Mouse (Mus musculus): ENCODE data around the gene Rrp7a.

Rrp7a gene

DNA sequence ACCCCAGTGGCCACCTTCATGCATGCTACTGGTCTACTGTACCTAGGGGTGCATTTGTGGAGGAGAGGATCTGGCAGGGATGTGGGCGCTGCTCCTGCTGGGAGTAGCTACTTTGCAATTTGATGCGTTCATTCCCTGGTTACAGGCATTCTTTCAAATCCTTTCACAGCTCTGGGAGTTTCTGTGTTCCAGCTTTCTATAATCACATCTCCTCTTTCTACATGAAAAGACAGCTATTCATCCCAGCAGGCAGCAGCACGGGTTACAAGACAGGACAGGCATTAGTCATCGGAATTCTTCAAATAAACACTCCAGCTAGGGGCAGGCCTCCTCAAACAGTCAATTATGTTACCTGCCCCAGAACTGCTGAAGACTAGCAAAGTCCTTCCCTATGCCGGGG is 20.3 kb upstream of the Rrp7a start:
- TF ChIP-seq GATA4 (IDR thresholded peaks at IDR 0.05; ENCODE audit: insufficient replicate concordance, low read length), result no peak

DNA sequence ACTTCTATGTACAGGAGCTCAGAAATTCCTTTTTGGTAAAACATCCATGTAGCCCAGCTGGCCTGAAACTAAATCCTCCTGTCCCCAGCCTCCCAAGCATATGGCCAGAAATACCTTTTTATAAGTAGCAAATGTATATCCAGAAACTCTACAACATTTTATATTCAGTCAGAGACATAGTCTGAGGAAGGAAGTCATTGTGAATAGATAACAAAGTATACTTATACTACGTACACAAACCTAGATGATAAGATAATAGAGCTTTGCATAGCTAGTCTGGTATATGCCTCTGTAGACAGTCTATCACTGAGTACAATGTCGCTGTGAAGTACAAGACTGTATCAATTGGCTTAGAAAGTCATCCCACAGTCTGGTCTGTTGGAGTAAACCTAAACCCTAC is 13.1 kb upstream of the Rrp7a start:
- TF ChIP-seq GATA4 (IDR thresholded peaks at IDR 0.05; ENCODE audit: insufficient replicate concordance, low read length), result no peak

DNA sequence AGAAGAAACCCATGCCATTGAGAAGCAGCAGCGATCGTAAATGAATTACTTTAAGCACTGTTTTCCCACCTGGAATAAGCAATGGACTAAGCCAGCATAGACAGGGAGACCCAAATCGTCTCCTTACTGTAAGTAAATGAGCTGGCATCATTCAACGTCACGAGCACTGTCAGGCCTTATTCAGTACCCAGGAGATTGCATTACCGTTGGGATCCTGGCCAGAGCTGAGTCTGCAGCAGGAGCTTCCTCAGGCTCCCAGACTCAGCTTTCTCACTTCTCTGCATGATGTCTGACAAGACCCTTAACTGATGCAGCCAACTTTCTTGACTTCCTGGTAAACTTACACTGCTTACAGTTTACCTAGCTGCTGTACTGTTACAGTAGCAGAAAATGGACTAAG is 12.1 kb upstream of the Rrp7a start:
- no peak for TF ChIP-seq GATA4 (IDR thresholded peaks at IDR 0.05; ENCODE audit: insufficient replicate concordance, low read length)

DNA sequence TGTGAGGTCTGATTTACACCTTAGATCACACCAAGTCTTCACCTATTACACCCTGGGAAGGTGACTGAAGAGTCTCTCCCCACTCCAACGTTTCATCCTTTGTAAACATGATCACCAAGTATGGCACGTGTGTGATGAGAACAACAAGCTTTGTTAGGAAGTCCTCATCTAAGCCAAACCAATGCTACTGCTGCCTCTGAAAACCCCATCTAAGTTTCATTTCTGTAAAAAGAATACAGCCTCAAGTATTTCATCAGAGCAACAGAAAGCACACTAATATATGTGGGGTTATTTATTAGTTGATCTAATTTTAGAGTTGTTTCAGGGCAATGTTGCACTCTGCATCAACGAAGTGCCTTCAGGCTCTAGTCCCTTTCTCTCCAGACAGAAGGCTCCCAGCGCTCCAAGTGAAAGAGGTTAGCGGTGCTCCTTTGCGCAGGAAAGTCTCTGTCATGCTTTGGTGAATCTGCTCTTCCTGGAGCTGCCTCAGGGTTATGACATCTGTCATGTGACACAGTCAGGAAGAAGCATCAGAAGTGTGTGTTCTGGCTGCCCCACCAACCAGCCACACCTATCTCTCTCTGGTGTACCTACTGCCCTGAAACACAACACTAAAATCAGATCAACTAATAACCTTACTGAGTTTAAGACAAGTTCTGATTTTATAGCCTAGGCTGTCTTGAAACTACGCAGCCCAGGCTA is 7.1 kb upstream of the Rrp7a start:
- no peak for TF ChIP-seq GATA4 (IDR thresholded peaks at IDR 0.05; ENCODE audit: insufficient replicate concordance, low read length)

DNA sequence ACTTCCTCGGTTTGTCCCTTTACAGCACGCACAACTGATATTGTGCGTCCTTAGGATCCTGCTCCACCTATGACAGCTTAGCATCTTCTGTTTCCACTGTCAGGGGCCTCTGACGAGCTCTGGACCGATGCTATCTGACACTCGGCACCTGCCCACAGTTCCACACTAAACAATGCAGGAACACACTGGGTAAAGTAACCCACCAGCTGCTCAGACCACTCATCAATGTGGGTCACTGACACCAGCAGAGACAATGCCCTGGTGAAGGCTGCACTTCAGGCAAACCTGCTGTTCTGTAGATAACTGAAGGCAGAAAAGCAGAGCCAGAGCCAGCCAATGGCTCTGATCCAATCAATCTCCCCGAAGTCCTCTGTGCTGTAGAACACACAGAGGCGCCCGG is 4.0 kb upstream of the Rrp7a start:
- TF ChIP-seq GATA4 (IDR thresholded peaks at IDR 0.05; ENCODE audit: insufficient replicate concordance, low read length), result no peak

DNA sequence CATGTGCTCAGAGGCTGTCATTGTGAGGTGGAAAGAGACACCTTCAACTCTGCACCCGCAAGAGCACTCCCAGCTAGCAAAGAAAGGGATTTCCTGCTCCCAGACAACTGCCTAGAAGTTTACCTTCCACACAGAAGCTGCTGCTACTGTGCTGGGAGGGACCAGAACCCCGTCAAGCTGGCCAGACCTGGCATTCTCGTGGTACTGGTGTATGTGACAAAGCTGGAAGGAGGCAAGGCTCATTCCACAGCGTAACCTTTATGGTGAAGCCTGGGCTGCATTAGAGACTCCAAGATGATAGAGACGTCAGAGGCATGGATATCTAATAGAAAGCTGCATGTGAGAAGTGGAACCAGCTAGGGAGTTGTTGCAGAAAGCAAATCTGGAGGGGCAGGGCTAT is 2.0 kb upstream of the Rrp7a start:
- no peak for TF ChIP-seq GATA4 (IDR thresholded peaks at IDR 0.05; ENCODE audit: insufficient replicate concordance, low read length)

GRCm38 (mm10) chr15:83121709-83122565 is 664 bp downstream of the Rrp7a start:
- TF ChIP-seq GATA4 (IDR thresholded peaks at IDR 0.05; ENCODE audit: insufficient replicate concordance, low read length), result no peak

- no peak for TF ChIP-seq GATA4 (IDR thresholded peaks at IDR 0.05; ENCODE audit: insufficient replicate concordance, low read length)
Observed at GRCm38 (mm10) chr15:83118360-83118759, 4.2 kb downstream of the Rrp7a start.

DNA sequence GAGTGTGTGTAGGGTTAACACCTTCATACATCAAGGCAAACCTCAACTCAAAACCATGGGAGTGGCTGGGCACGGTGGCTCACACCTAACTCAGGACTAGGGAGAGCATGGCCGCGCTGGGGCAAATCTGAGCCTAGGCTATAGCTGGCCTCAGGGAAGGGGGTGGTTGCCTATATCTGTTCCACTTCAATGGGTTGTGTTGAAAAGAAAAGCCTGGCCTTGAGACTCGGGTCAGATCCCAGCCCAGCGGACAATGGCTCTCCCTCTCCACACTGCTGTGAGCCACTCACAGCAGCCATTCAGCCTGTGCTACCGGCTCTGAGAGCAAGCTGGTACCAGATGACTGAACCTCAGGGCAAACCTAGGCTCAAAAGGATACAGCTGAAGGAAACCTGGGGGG is 7.5 kb downstream of the Rrp7a start:
- no peak for TF ChIP-seq GATA4 (IDR thresholded peaks at IDR 0.05; ENCODE audit: insufficient replicate concordance, low read length)

DNA sequence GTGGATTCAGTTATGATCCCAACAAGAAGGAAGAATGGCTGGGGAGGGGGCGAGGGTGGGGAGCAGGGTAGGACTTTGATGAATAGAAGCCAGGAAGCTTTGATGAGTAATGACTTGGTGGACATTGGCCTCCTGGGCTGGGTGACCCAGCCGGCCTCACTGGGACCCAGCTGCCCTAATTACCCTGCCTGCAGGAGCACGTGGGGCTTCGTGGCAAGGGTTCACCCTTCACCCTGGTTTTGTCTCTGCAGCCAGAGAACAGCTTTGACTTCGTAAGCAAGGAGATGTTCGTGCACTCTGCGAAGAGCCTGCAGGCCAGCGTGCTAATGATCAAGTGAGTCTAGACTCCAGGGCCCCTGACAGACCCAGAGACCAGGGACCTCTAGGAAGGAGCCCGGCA is 8.5 kb downstream of the Rrp7a start:
- no peak for TF ChIP-seq GATA4 (IDR thresholded peaks at IDR 0.05; ENCODE audit: insufficient replicate concordance, low read length)

DNA sequence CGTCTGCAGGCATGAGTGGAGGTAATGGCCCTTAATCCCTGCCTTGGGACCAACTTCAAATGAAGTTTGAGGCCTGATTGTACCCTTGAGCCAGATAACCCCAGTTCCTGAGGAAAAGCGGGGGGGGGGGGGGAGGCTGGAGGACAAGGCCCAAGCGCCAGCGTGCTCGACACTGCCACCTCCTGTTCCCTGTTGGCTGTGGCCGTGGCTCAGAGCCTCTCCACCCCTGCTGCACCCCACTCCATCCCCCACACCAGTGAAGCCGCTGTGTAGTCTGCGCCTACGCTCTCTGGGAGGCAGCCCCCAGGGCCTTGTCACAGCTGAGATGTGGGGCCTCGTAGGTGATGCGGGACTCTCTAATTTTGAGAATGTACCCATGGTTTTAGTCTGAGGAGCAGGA is 9.7 kb downstream of the Rrp7a start:
- peak; percentile 75; the same call in 1 of the 2 replicates for TF ChIP-seq GATA4 (IDR thresholded peaks at IDR 0.05; ENCODE audit: insufficient replicate concordance, low read length)

- no peak for TF ChIP-seq GATA4 (IDR thresholded peaks at IDR 0.05; ENCODE audit: insufficient replicate concordance, low read length)
Observed at GRCm38 (mm10) chr15:83111874-83112273, 10.7 kb downstream of the Rrp7a start.

GRCm38 (mm10) chr15:83111290-83111689 is 11.3 kb downstream of the Rrp7a start:
- no peak for TF ChIP-seq GATA4 (IDR thresholded peaks at IDR 0.05; ENCODE audit: insufficient replicate concordance, low read length)

- no peak for TF ChIP-seq GATA4 (IDR thresholded peaks at IDR 0.05; ENCODE audit: insufficient replicate concordance, low read length)
Observed at GRCm38 (mm10) chr15:83107814-83108213, 14.8 kb downstream of the Rrp7a start.

GRCm38 (mm10) chr15:83106426-83106825 is 16.2 kb downstream of the Rrp7a start:
- TF ChIP-seq GATA4 (IDR thresholded peaks at IDR 0.05; ENCODE audit: insufficient replicate concordance, low read length), result no peak

- no peak for TF ChIP-seq GATA4 (IDR thresholded peaks at IDR 0.05; ENCODE audit: insufficient replicate concordance, low read length)
Observed at GRCm38 (mm10) chr15:83103111-83103510, 19.5 kb downstream of the Rrp7a start.
